Mouse (Mus musculus): ENCODE measurements around the gene Utrn.

- TF ChIP-seq CTCF (IDR thresholded peaks at IDR 0.05; ENCODE audit: control insufficient read depth, insufficient read depth, insufficient replicate concordance, low read depth, low read length) (no peak), POLR2A (IDR thresholded peaks at IDR 0.05; ENCODE audit: control insufficient read depth, low read depth, low read length) (no peak)
These were observed 438.8 kb downstream of the Utrn start for GRCm38 (mm10) chr10:12430399-12430798.

Measured in testis, adult 2 months (tissue).